Mouse (Mus musculus) gastrocnemius, adult 18-20 months (tissue): ENCODE data around the gene Mef2b. TPM values are rescaled to one million over a fixed set of nuclear protein-coding genes. Genes with fewer than 3 reads are reported as not detected.

ENCODE experiments used
- DNase-seq: peaks from one replicate; pipeline ENCODE4 v3.0.0; 2021; ENCODE audit warnings: low spot score
- long read RNA-seq, 2 experiments: library from polyadenylated mRNA; stranded (forward); transcript quantifications; one replicate each; pipeline ENCODE4 v2.0.0; 2021
- total RNA-seq, 2 experiments: library from RNA; stranded (reverse); gene quantifications; 2 replicates each; pipeline ENCODE4 v1.2.3; 2021

Gene Mef2b
- under 1 TPM; 0.23 to 0.28 TPM for total RNA-seq
- long read RNA-seq, experiment 1, partial matches to known transcripts, result 0 of 2 reads
- long read RNA-seq, experiment 1, other reads (novel, unspliced or antisense), result 2 of 2 reads
- long read RNA-seq, experiment 2, partial matches to known transcripts, result 0 of 1 reads
- long read RNA-seq, experiment 2, other reads (novel, unspliced or antisense), result 1 of 1 reads

DNA sequence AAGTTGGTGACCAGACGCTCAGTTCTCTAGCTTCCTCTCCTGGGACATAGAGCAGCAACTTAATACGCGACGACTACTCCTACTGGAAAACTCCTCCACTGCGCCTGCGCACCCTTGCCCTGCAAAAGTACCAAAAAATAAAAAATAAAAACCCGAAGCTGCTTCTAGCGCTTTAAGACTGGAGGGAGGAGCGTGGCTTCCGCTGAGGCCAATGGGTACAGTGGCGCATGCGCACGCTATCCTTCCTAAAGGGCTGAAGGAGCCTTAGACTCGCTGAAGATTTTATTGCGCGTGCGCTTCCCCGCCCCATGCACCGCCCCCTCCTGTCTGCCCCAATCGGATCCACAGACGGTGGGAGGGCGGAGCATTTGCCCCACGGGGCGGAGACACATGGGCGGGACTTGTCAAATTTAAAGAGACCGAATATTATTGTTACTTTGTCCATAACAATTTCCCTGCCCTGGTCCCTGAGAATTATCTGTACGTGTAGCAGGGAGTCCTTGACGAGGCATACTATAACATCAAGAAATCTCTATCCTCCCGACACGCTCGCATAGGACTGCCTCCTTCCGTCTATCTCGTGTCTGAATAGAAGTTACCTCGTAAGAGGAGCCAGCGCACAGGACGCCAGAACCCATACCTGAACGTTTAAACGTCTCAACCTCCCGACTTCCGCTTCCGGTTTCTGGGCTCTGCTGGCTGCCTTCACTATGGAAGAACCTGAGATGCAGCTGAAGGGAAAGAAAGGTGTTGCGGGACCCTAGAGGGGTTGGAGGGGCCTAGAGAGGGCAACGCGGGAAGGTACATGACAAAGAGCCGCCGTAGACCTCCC is at the start of gene Mef2b, which contains the start of the genes Rfxank and Borcs8:
Gene Mef2b, plus strand, starts transcription at position 686 of the 832 bp plus-strand sequence.
Gene Rfxank, minus strand, starts transcription at position 129 of the 832 bp plus-strand sequence.
Gene Borcs8, plus strand, starts transcription at position 474 of the 832 bp plus-strand sequence.
- DNase-seq, result peak; percentile 99

DNA sequence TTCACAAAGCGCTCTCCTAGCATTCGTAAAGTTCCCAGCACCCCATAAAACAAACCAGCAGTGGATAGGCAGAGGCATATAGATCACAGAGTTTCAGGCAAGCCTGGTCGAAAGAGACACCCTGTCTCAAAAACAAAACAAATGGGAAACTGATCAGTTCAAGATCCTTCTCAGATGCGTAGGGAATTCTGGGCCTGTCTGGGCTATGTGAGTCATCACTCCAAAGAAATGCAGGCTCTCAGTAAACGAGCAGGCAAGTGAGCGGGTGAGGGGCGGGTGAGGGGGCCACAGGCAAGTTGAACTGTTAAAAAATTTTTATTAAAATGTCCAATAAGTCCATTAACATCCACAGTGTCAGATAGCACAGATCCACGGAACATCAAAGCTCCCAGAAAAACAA is 46.7 kb upstream of the Mef2b start:
- no peak for DNase-seq

DNA sequence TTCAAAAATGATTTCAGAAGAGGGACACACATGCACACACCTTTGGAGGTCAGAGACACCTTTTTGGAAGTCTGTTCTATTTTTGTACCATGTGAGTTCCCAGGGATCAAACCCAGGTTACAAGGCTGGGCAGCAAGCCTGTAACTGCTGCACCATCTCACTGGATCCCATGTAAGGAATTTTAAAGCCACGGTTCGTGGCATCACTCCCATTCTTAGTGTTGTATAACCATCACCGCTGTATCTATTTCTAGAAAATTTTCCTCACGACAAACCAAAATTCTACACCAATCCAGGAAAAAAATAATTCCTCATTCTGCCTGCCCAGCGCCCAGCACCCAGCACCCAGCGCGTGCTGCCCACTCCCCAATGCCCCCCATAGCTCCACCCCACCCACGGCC is 40.2 kb upstream of the Mef2b start:
- DNase-seq, result no peak

DNA sequence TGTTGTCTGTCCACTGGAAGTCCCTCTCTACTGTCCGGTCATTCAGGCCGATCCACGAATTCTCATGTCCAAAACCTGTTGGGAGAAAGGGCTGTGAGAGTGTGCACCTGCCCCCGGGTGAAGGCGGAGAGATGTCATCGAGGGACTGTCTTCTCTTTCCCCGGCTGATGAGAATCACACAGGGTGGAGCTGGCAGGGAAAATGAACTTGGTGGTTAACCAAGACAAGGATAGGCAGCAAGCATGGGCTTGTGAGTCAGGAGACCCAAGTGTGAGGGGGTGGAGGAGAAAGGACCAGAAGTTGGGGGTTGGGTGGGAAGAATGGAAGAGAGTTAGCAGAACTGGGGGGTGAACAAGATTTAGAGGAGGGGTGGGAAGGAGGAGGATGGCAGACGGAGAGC is 39.3 kb upstream of the Mef2b start:
- no peak for DNase-seq

DNA sequence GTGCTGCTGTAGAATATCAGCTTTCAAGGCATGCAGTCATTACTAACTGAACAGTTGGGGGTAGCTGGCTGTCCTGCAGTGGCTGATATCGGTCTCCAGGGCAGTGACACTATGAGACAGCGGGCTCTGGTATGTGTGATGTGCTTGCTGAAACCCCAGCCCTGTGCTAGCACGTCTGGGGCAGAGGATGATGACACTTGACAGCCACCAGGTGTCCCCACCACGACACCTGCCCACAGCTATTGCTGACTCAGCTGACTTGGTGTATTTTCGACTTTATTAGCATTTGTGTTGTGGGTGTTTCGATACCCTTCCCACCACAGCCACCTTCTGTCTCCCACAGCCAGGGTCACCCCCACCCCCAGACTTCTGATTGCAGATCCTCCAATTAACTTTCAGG is 35.0 kb upstream of the Mef2b start:
- DNase-seq, result peak; percentile 33

DNA sequence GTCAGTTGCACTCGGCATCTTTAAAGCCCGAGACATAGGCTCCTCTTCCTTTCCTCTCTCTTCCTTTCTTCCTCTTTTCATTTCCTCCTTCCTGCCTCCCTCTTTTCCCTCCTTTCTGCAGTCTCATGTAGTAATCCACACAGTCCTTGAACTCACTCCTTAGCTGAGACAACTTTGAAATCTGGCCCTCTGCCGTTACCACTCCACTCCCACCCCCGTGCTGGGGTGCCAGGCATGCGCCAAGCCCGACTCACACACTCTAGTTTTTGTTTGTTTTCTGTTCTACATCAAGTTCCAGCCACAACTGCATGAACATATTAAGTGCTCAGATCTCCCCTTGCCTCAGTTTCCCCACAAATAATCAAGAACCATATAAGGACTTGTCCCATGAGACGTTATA is 34.6 kb upstream of the Mef2b start:
- no peak for DNase-seq

DNA sequence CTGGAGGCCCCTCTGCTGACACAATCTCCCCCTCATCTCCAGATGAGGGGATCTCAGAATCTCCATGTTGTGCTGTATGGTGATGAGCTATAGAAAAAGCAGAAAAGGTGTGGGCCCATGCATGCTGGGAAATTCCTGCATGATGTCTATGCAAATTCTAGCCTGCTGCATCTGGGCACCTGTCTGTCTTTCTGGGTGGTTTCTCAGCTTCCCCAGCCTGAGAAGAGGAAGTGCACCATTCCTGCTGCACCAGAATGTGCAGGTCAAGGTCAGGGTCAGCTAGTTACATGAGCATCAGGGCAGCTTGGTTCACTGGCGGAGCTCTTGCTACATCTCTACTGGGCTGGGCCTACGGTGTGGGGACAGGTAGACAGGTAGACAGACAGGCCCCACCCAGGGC is 29.1 kb upstream of the Mef2b start:
- no peak for DNase-seq

DNA sequence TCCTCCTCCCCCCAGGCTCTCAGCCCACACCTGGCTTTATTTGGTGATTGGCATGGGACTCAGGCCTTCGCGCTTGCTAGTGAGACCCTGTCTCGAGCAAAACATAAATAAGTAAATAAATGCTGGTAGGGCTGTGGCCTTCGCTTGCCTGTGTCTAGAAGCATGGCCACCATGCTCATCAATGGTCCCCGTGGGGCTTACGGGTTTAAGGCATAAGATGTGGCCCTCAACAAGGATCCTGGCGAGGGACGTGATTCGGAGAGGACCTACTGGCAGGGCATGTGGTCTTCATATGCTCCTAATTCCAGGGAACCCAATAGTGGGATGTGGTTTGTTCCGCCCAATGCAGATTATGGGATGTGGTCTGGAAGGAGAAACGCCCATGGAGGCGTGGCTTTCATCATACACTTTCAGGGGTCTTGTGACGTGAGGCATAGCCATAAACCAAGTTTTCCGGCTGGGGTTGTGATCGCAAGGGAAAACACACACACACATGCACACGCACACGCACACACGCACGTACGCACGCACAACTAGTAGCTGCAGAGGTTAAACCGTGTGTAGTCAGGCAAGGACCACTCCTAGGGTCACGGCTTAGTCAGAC is 28.2 kb upstream of the Mef2b start:
- no peak for DNase-seq

DNA sequence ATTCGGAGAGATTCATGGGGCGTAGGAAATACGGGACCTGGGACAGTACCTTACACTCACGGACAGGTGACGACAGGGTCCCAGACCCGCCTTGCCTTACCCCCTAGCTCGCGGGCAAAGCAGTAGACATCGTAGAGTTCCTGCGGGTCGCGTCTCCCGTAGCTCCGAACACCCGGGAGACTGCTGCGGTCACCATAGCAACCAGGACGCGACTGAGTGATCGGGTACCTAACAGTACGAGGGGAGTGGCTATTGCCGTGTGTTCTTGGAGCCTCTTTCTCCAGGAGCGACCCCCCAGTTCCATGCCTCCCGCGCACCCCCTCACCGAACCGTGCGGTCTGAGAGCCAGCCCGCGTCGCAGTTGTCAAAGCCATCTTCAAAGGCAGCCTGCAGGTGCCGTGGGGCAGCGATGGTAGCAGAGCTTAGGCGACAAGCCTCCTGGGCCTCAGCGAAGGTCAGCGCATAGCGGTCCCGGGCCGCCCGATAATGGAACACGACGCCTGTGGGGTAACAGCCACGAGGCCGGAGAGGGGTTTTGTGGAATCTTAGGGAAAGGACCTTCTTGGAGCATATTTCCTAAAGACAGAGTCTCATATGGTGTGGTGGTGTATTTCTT is 27.0 kb upstream of the Mef2b start:
- DNase-seq, result no peak

DNA sequence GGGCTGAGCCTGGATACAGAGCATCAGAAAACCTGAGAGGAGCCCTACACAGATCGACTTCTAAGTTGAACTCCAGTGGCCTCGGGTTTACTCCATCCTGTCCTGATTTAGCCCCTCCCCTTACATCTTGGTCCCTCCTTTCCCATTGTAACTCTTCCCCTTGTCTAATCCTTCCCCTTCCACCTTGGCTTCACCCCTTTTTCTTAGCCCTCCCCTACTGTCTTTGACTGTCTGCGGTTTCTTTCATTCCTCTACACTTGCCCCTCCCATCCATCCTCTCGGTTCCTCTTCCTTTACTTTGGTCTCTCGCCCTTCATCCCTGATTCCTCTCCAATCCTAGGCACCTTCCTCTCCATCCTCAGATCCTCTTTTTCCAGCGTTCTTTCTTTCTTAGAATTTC is 25.0 kb upstream of the Mef2b start:
- no peak for DNase-seq

DNA sequence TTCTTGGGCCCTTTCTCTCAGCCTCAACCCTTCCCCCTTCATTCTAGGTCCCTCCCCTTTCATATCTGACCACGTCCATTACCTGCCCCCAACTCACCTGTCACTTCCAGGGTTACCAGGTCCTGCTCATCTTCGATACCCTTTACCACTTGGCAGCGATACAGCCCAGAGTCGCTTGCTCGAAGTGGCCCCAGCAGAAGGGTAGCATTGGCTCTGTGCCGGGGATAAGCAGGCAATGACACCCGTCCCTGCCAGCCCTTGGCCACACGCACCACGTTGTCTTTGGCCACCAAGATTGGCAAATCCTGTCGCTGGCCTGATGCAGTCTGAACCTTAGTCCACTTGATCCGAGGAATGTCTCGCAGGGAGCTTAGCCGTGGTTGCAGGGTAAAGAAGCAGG is 24.6 kb upstream of the Mef2b start:
- DNase-seq, result no peak

DNA sequence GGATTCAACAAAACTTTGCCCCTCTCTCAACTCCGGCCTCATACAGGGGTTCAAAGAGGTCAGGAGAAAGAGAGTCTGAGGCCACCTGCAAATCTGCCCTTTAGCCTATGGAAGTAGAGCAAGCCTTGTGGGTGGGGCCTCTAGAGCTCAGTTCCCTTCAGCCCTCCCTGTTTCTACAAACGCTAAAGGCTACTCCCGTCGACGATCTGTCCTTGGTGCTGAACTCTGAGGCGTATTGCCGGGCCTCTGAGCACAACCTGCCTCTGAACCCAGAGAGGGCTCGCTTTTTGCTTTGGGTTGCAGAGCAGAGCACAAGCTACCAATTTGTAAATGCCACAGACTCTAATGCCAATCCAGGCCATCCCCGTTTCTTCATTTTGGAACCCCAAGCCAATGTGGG is 21.9 kb upstream of the Mef2b start:
- no peak for DNase-seq

DNA sequence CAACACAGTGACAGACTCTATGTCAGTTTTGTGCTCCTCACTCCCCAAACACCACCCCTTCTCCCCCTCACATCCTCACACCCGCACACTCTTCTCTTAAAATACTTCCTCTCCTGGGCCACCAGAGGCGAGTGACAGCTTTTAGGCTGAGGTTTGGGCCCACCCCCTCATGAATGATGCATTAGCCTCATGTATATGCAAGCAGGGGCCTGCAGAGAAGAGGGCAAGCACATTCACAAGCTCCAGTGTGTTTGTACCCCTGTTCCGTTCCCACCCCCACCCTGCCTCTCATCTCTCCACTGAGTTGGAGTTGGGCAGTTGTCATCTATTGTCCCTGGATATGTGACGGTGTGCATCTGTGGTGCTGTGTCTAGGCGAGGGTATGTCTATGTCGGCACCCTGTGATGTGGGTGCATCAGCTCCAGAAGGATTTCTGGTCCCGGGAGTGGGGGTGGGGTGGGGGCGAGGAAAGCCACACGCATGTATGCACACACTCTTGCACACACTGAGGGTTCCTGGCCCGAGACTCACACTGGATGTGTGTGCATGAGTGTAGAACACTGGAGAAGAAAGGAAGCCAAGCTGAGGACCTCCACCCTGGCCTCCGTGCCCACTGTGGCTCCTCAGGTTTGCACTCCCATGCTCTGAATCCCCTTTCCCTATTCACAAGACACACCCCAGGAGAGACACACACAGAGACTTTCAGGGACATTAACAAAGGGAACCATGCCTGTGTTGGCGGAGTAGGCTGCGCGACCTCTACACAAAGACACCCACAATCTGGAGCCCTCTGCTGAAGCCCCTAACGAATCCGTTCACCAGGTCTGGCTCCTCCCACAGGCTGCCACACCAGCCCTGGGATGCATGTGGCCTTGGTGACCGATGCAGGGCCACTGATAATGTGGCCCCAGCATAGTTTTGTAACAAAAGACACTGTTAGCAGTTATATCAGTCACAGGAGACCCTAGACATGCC is 20.5 kb upstream of the Mef2b start:
- no peak for DNase-seq

DNA sequence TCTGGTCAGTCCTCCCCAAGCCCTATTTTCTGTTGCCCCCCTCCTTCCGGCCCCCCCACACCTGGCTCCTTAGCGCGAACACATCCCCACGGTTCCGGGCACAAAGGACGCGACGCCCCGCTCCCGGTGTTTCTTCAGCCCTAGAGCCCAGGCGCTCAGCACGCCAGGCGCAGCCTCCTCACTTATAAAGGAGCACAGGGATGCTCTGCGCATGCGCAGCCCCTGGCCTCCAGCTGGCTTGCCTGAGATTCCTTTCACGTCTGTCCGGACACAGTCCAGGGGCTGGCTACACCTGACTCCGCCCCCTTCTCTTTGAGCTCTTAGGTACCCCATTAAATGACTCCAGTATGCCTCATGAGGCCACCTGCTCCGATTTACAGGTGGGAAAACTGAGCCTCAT is 18.8 kb upstream of the Mef2b start, which contains the start of gene Ncan:
Gene Ncan, minus strand, starts transcription at position 207 of the 400 bp plus-strand sequence.
- DNase-seq, result no peak

DNA sequence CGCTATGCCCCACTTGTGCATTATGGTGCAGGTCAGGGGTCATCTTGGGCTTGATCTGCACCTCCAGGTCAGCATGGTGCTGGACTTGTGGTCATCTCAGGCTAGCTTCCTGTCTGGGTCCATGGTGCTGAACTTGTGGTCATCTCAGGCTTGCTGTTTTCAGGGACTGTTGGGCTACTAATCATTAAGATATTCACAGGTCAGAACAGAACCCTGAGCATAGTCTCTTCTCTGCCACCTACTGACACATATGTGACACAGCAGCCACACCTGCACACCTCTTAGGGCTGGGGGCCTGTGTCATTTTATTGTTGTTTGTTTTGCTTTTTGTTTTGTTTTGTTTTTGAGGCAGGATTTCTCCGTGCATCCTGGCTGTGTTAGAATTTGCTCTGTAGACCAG is 16.6 kb upstream of the Mef2b start:
- no peak for DNase-seq

DNA sequence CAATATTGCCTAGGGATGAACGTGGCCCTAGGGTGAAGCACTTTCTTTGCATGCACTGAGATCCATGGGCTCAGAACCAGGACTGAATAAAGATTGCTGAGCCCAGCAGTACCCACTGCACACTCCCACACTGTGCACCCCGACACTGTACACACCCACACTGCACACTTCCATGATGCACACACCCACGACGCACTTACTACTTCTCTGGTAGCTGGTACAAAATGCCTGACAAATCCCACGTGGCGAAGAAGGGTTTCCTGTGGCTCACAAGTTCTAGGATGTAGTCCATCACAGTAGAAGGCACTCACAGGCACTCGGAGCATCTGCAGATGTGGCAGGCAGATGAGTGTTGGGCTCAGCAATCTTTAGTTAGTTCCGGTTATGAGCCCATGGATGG is 14.5 kb upstream of the Mef2b start:
- no peak for DNase-seq

DNA sequence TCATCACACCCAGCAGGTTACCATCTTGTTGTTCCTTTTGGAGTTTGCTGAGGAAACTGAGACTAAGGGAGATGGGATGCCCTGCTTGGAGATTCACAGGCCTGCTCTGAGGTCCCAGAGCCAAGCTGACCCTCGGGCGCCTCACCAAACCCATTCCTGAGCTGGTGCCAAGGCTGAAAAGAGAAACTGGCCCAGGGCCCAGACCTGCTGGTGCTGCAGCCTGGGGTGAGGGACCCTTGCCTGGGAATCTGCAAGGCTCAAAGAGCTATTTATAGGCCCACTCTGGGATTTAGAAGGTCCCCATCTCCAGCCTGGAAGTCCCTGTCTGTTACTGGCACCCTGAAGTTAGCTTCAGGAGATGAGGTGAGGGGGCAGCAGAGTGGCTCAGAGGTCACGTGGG is 11.1 kb upstream of the Mef2b start:
- DNase-seq, result peak; percentile 74

DNA sequence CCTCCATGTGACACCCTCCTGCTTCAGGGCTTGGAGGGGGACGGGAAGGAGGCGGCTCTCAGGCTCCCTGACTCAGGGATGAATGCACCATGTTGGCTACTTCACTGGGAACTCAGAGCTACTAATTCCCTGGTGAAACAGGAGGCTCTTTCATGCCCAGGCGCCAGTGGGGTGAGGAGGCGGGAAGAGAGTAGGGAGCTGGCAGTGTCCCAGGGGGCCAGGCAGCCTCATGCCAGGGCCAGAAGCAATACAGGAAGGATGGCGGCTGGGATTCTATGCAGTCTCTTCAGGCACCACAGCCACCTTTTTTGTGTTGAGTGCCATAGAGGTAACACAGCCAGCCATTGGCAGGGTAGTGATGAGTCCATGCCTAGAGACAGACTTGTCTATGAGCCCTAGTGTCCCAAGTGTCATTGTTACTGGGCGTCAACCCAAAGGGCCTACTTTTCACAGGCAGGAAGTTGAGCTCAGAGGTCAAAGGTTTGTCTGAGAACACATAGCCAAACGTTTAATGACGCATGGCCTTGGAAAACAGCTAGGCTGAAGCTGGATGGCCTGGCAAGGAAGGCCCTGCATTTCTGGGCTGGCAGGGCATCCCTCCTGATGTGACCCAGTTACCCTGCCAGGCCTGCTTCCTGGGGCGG is 10.1 kb upstream of the Mef2b start:
- DNase-seq, result peak; percentile 26

DNA sequence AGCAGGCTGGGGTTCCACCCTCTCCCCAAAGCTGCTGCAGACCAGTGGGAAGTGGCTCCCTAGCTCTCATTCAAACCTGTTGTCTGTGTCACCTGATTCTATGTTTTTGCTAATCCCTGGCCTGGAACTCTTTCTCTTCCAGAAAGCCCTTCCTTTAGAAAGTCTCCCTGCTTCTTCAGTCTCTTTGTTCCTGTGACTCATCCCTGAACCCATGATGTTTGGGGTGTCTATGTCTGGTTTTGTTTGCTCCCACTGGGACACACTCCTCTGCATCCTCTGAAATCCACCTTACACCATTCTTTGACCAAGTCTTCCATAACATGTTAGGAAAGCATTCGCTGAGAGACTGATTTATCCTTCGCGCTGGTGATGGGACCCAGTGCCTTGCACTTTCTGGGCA is 9.4 kb upstream of the Mef2b start:
- DNase-seq, result no peak

DNA sequence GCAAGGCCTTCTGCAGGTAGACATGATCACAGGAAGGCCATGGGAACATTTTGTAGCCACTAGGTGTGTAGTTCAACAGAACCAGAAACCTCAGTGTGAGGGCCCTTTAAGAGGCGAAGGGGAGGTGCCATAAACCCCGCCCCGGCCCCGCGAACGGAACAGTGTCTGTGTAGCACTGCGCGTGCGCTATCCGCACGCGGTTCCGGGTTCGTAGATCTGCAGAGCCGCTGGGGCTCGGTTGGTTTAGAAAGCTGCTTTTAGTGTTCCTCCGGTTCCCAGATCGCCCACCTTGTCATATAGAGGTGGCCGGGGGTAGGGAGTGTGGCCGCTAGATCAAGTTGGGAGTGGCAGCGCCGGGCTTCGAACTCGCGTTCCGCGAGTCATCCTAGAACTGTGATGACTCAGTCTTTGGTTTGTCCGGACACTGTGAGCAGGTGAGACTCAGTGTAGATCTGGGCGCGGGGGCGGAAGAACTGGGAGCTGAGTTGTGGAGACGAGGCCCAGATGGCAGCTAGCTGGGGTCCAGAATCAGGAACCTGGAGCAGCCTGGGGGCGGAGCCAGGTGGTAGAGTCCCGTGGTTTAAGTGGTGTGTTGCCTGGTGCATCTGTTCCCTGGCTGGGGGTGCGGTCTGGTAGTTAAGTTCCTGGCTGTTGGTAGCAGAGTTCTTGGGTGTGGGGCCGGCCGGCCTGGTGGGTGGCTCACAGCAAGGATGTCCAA is 8.2 kb upstream of the Mef2b start, which contains the start of gene Nr2c2ap:
Gene Nr2c2ap, plus strand, starts transcription at position 168 of the 718 bp plus-strand sequence.
- DNase-seq, result peak; percentile 80
